Mouse (Mus musculus) liver, embryonic 11.5 days (tissue): Measurements from ENCODE around the gene Sik2. TPM values are rescaled to one million over a fixed set of nuclear protein-coding genes. Genes with fewer than 3 reads are reported as not detected.

Experiments
- ATAC-seq: fragments of 200-750 bp; cut with Nextera tagmentation; replicated peaks from 2 replicates; pipeline ENCODE4 v1.8.0; 2017; ENCODE audit warnings: moderate number of reproducible peaks, mild to moderate bottlenecking, moderate TSS enrichment, moderate library complexity; ENCODE audit not compliant: low FRiP score
- DNase-seq: peaks from one replicate; pipeline ENCODE4 v3.0.0-alpha.2; 2017; ENCODE audit warnings: low spot score
- H3K27ac ChIP-seq: fragments of 300-500 bp; sonication (generic); 2 replicates; pipeline ENCODE4 v1.5.1; 2014; ENCODE audit warnings: mild to moderate bottlenecking, low read depth, low read length, control low read depth
- H3K27me3 ChIP-seq: fragments of 300-500 bp; sonication (generic); replicated peaks from 2 replicates; pipeline ENCODE4 v1.6.1; 2014; ENCODE audit warnings: low read length, mixed read lengths; ENCODE audit not compliant: control insufficient read depth, insufficient read depth
- H3K36me3 ChIP-seq: fragments of 300-500 bp; sonication (generic); 2 replicates; pipeline ENCODE4 v1.6.1; 2014; ENCODE audit warnings: mild to moderate bottlenecking, low read length, moderate library complexity, mixed read lengths; ENCODE audit not compliant: control insufficient read depth, insufficient read depth
- H3K4me1 ChIP-seq: fragments of 300-500 bp; sonication (generic); replicated peaks from 2 replicates; pipeline ENCODE4 v1.6.1; 2014; ENCODE audit warnings: low read length, mixed read lengths; ENCODE audit not compliant: control insufficient read depth, insufficient read depth
- H3K4me2 ChIP-seq: fragments of 300-500 bp; sonication (generic); 2 replicates; pipeline ENCODE4 v1.6.1; 2014; ENCODE audit warnings: mild to moderate bottlenecking, control low read depth, moderate library complexity
- H3K4me3 ChIP-seq: fragments of 300-500 bp; sonication (generic); 2 replicates; pipeline ENCODE4 v1.5.1; 2014; ENCODE audit warnings: low read depth, low read length, control low read depth
- H3K9ac ChIP-seq: fragments of 300-500 bp; sonication (generic); 2 replicates; pipeline ENCODE4 v1.6.1; 2014; ENCODE audit warnings: low read depth, low read length, control low read depth
- H3K9me3 ChIP-seq: fragments of 300-500 bp; sonication (generic); 2 replicates; pipeline ENCODE4 v1.6.1; 2016; ENCODE audit warnings: low read length, inconsistent platforms, mixed read lengths; ENCODE audit not compliant: control insufficient read depth
- WGBS: fragments of 180-500 bp; shearing (Covaris S2); extraction: QIAGEN DNeasy Blood & Tissue Kit; methylation state at CpG from one replicate; pipeline ENCODE4 v1.1.7; 2014; 5-methylcytosine and 5-hydroxymethylcytosine counted together
- polyA plus RNA-seq: library from polyadenylated mRNA; unstranded; fragments of >200 nt; fragmentation: Nextera tagmentation; extraction: Ambion mirVana; gene quantifications from 2 replicates; pipeline ENCODE4 v1.2.1, GENCODE M21; 2014

Sik2 gene
- polyA plus RNA-seq, 1 experiment from 2014 or later, result 15.8 TPM

- H3K4me2 ChIP-seq, result peak overlapping the region; percentile 93
- WGBS, result 14% methylated on average over 10 of the region's 10 CpGs
- peak overlapping the region; percentile 92 for H3K9ac ChIP-seq
- no peaks in the 10 kb centered on the region for H3K36me3 ChIP-seq
- H3K27ac ChIP-seq, result no peak overlapping the region
- H3K9me3 ChIP-seq, result no peaks in the 10 kb centered on the region
- no peaks in the 10 kb centered on the region for H3K27me3 ChIP-seq
- ATAC-seq (no peak), DNase-seq (no peak)
- peak overlapping the region; percentile 89 for H3K4me3 ChIP-seq
- H3K4me1 ChIP-seq, result peaks cover 6% of the 10 kb centered on the region; the same call in 1 of the 2 replicates
These were observed 1.2 kb downstream of the Sik2 start for GRCm38 (mm10) chr9:51007726-51008067.

- WGBS, result 6% methylated on average over 4 of the region's 4 CpGs
- H3K4me1 ChIP-seq, result peaks cover 6% of the 10 kb centered on the region; the same call in 1 of the 2 replicates
- no peak overlapping the region for H3K9ac ChIP-seq
- no peaks in the 10 kb centered on the region for H3K27me3 ChIP-seq
- DNase-seq, result no peak
- H3K4me3 ChIP-seq, result no peak overlapping the region; the same call in 1 of the 2 replicates
- H3K4me2 ChIP-seq, result peak overlapping the region; percentile 93
- H3K36me3 ChIP-seq, result no peaks in the 10 kb centered on the region
- H3K27ac ChIP-seq, result no peak overlapping the region
- no peak for ATAC-seq
- H3K9me3 ChIP-seq, result no peaks in the 10 kb centered on the region
These were observed 2.0 kb downstream of the Sik2 start for GRCm38 (mm10) chr9:51006846-51007245.

- Histone ChIP-seq H3K9ac (no peak overlapping the region), H3K4me2 (no peak overlapping the region), H3K4me3 (no peak overlapping the region), H3K27ac (no peak overlapping the region), H3K4me1 (peaks cover 6% of the 10 kb centered on the region; the same call in 1 of the 2 replicates), H3K9me3 (no peaks in the 10 kb centered on the region), H3K27me3 (no peaks in the 10 kb centered on the region), H3K36me3 (peaks cover 3% of the 10 kb centered on the region; the same call in 1 of the 2 replicates)
- ATAC-seq, result no peak
- 80% methylated on average over 1 of the region's 1 CpGs for WGBS
- DNase-seq, result no peak
These were observed 4.8 kb downstream of the Sik2 start for GRCm38 (mm10) chr9:51004062-51004461.

- Histone ChIP-seq H3K36me3 (no peaks in the 10 kb centered on the region), H3K4me3 (no peak overlapping the region), H3K4me2 (no peak overlapping the region), H3K9ac (no peak overlapping the region), H3K9me3 (no peaks in the 10 kb centered on the region), H3K4me1 (no peaks in the 10 kb centered on the region), H3K27me3 (no peaks in the 10 kb centered on the region), H3K27ac (no peak overlapping the region)
- DNase-seq (no peak), ATAC-seq (no peak)
These were observed 22.2 kb downstream of the Sik2 start for GRCm38 (mm10) chr9:50986677-50987076.

GRCm38 (mm10) chr9:50986123-50986522 lies 22.8 kb downstream of the Sik2 start:
- Histone ChIP-seq H3K27me3 (no peaks in the 10 kb centered on the region), H3K36me3 (no peaks in the 10 kb centered on the region), H3K4me1 (no peaks in the 10 kb centered on the region), H3K4me2 (no peak overlapping the region), H3K9me3 (no peaks in the 10 kb centered on the region), H3K4me3 (no peak overlapping the region), H3K9ac (no peak overlapping the region), H3K27ac (no peak overlapping the region)
- WGBS, result 61% methylated on average over 8 of the region's 8 CpGs
- ATAC-seq (no peak), DNase-seq (no peak)

- Histone ChIP-seq H3K4me2 (no peak overlapping the region), H3K27me3 (no peaks in the 10 kb centered on the region), H3K36me3 (no peaks in the 10 kb centered on the region), H3K4me3 (no peak overlapping the region), H3K9ac (no peak overlapping the region), H3K4me1 (no peaks in the 10 kb centered on the region), H3K27ac (no peak overlapping the region), H3K9me3 (no peaks in the 10 kb centered on the region)
- DNase-seq (no peak), ATAC-seq (no peak)
- WGBS, result 87% methylated on average over 4 of the region's 4 CpGs
These were observed 27.2 kb downstream of the Sik2 start for GRCm38 (mm10) chr9:50981499-50982190.

GRCm38 (mm10) chr9:50974631-50975030 lies 34.2 kb downstream of the Sik2 start:
- no peak overlapping the region for H3K4me3 ChIP-seq
- H3K4me1 ChIP-seq, result peaks cover 4% of the 10 kb centered on the region; the same call in 1 of the 2 replicates
- no peaks in the 10 kb centered on the region for H3K36me3 ChIP-seq
- 89% methylated on average over 7 of the region's 7 CpGs for WGBS
- ATAC-seq (no peak), DNase-seq (no peak)
- H3K9ac ChIP-seq, result no peak overlapping the region
- H3K27ac ChIP-seq, result no peak overlapping the region
- no peaks in the 10 kb centered on the region for H3K27me3 ChIP-seq
- H3K4me2 ChIP-seq, result no peak overlapping the region
- no peaks in the 10 kb centered on the region for H3K9me3 ChIP-seq

GRCm38 (mm10) chr9:50970413-50970812 lies 38.5 kb downstream of the Sik2 start:
- 46% methylated on average over 4 of the region's 4 CpGs for WGBS
- no peak overlapping the region for H3K4me3 ChIP-seq
- no peak for DNase-seq
- H3K36me3 ChIP-seq, result no peaks in the 10 kb centered on the region
- no peak overlapping the region for H3K4me2 ChIP-seq
- H3K9me3 ChIP-seq, result no peaks in the 10 kb centered on the region
- ATAC-seq, result no peak
- peaks cover 4% of the 10 kb centered on the region for H3K4me1 ChIP-seq
- H3K9ac ChIP-seq, result no peak overlapping the region
- H3K27me3 ChIP-seq, result no peaks in the 10 kb centered on the region
- H3K27ac ChIP-seq, result no peak overlapping the region; the same call in 1 of the 2 replicates

GRCm38 (mm10) chr9:50969266-50969665 lies 39.6 kb downstream of the Sik2 start:
- WGBS, result 92% methylated on average over 3 of the region's 3 CpGs
- Histone ChIP-seq H3K4me2 (no peak overlapping the region), H3K9ac (no peak overlapping the region), H3K27ac (no peak overlapping the region), H3K4me3 (no peak overlapping the region), H3K36me3 (no peaks in the 10 kb centered on the region), H3K27me3 (no peaks in the 10 kb centered on the region), H3K4me1 (peaks cover 4% of the 10 kb centered on the region), H3K9me3 (no peaks in the 10 kb centered on the region)
- ATAC-seq, result no peak
- no peak for DNase-seq
